Mouse (Mus musculus): ENCODE measurements at regions not wholly inside any gene's neighbourhood (a gene's known extent, or its start where the extent isn't known, plus 50 kb on each side); places are given as distances from the start of the nearest gene placed in this dataset.

- 72% methylated on average over 3 of the region's 3 CpGs for WGBS
- Histone ChIP-seq H3K9me3 (replicated peaks) (no peaks in the 10 kb centered on the region), H3K4me1 (peaks cover 6% of the 10 kb centered on the region; the same call in 1 of the 2 replicates), H3K36me3 (no peaks in the 10 kb centered on the region), H3K27me3 (ENCODE audit: low read depth, poor library complexity, severe bottlenecking) (no peaks in the 10 kb centered on the region), H3K4me3 (no peak overlapping the region), H3K27ac (replicated peaks) (no peak overlapping the region)
- DNase-seq (ENCODE audit: low spot score): no peak
Observed at GRCm38 (mm10) chr1:185519811-185520210, 65.2 kb downstream of the Slc30a10 start.

GRCm38 (mm10) chr1:185524020-185524419, 69.4 kb downstream of the Slc30a10 start:
- Histone ChIP-seq H3K27ac (replicated peaks) (no peak overlapping the region), H3K36me3 (no peaks in the 10 kb centered on the region), H3K4me1 (no peaks in the 10 kb centered on the region), H3K4me3 (no peak overlapping the region), H3K9me3 (replicated peaks) (no peaks in the 10 kb centered on the region; the same call in 1 of the 2 replicates), H3K27me3 (ENCODE audit: low read depth, poor library complexity, severe bottlenecking) (no peaks in the 10 kb centered on the region)
- 81% methylated on average over 10 of the region's 10 CpGs for WGBS
- DNase-seq (ENCODE audit: low spot score): no peak

GRCm38 (mm10) chr1:185533471-185533870, 78.8 kb downstream of the Slc30a10 start:
- no peaks in the 10 kb centered on the region for H3K36me3 ChIP-seq
- H3K4me1 ChIP-seq: no peaks in the 10 kb centered on the region
- no peak overlapping the region for H3K4me3 ChIP-seq
- H3K9me3 ChIP-seq (replicated peaks): no peaks in the 10 kb centered on the region
- 90% methylated on average over 5 of the region's 5 CpGs for WGBS
- no peak for DNase-seq (ENCODE audit: low spot score)
- H3K27me3 ChIP-seq (ENCODE audit: low read depth, poor library complexity, severe bottlenecking): no peaks in the 10 kb centered on the region
- no peak overlapping the region for H3K27ac ChIP-seq (replicated peaks)

- Histone ChIP-seq H3K36me3 (no peaks in the 10 kb centered on the region), H3K27me3 (ENCODE audit: low read depth, poor library complexity, severe bottlenecking) (no peaks in the 10 kb centered on the region), H3K4me3 (no peak overlapping the region), H3K27ac (replicated peaks) (no peak overlapping the region), H3K4me1 (no peaks in the 10 kb centered on the region), H3K9me3 (replicated peaks) (no peaks in the 10 kb centered on the region)
- DNase-seq (ENCODE audit: low spot score): no peak
- 83% methylated on average over 1 of the region's 1 CpGs for WGBS
Observed at GRCm38 (mm10) chr1:185534129-185534528, 79.5 kb downstream of the Slc30a10 start.

GRCm38 (mm10) chr1:185535321-185535720, 80.7 kb downstream of the Slc30a10 start:
- H3K27me3 ChIP-seq (ENCODE audit: low read depth, poor library complexity, severe bottlenecking): no peaks in the 10 kb centered on the region
- H3K36me3 ChIP-seq: no peaks in the 10 kb centered on the region
- DNase-seq (ENCODE audit: low spot score): no peak
- 87% methylated on average over 6 of the region's 6 CpGs for WGBS
- no peaks in the 10 kb centered on the region for H3K9me3 ChIP-seq (replicated peaks)
- H3K4me1 ChIP-seq: no peaks in the 10 kb centered on the region
- no peak overlapping the region for H3K27ac ChIP-seq (replicated peaks)
- no peak overlapping the region for H3K4me3 ChIP-seq

GRCm38 (mm10) chr1:185537236-185537635, 82.6 kb downstream of the Slc30a10 start:
- Histone ChIP-seq H3K4me1 (peaks cover 5% of the 10 kb centered on the region), H3K27me3 (ENCODE audit: low read depth, poor library complexity, severe bottlenecking) (no peaks in the 10 kb centered on the region), H3K36me3 (no peaks in the 10 kb centered on the region), H3K27ac (replicated peaks) (no peak overlapping the region), H3K4me3 (no peak overlapping the region), H3K9me3 (replicated peaks) (no peaks in the 10 kb centered on the region)
- no peak for DNase-seq (ENCODE audit: low spot score)
- 88% methylated on average over 4 of the region's 4 CpGs for WGBS

GRCm38 (mm10) chr1:185539458-185539857, 84.8 kb downstream of the Slc30a10 start:
- Histone ChIP-seq H3K9me3 (replicated peaks) (no peaks in the 10 kb centered on the region), H3K27me3 (ENCODE audit: low read depth, poor library complexity, severe bottlenecking) (no peaks in the 10 kb centered on the region), H3K4me1 (peaks cover 5% of the 10 kb centered on the region), H3K4me3 (no peak overlapping the region), H3K27ac (replicated peaks) (no peak overlapping the region), H3K36me3 (no peaks in the 10 kb centered on the region)
- 79% methylated on average over 1 of the region's 1 CpGs for WGBS
- no peak for DNase-seq (ENCODE audit: low spot score)

- no peaks in the 10 kb centered on the region for H3K36me3 ChIP-seq
- DNase-seq (ENCODE audit: low spot score): no peak
- no peaks in the 10 kb centered on the region for H3K9me3 ChIP-seq (replicated peaks)
- H3K4me1 ChIP-seq: no peaks in the 10 kb centered on the region; the same call in 1 of the 2 replicates
- H3K27ac ChIP-seq (replicated peaks): peak overlapping the region; percentile 55
- no peak overlapping the region for H3K4me3 ChIP-seq
- H3K27me3 ChIP-seq (ENCODE audit: low read depth, poor library complexity, severe bottlenecking): no peaks in the 10 kb centered on the region
Observed at GRCm38 (mm10) chr1:185546346-185546745, 91.7 kb downstream of the Slc30a10 start.

- Histone ChIP-seq H3K4me3 (no peak overlapping the region), H3K4me1 (peaks cover 11% of the 10 kb centered on the region; the same call in 1 of the 2 replicates), H3K36me3 (no peaks in the 10 kb centered on the region), H3K27ac (replicated peaks) (no peak overlapping the region), H3K9me3 (replicated peaks) (no peaks in the 10 kb centered on the region), H3K27me3 (ENCODE audit: low read depth, poor library complexity, severe bottlenecking) (no peaks in the 10 kb centered on the region)
- 77% methylated on average over 9 of the region's 9 CpGs for WGBS
- no peak for DNase-seq (ENCODE audit: low spot score)
Observed at GRCm38 (mm10) chr1:185572761-185573530, 118.3 kb downstream of the Slc30a10 start.

GRCm38 (mm10) chr1:185574978-185575377, 120.3 kb downstream of the Slc30a10 start:
- H3K9me3 ChIP-seq (replicated peaks): no peaks in the 10 kb centered on the region
- WGBS: 82% methylated on average over 4 of the region's 4 CpGs
- peaks cover 11% of the 10 kb centered on the region; the same call in 1 of the 2 replicates for H3K4me1 ChIP-seq
- no peaks in the 10 kb centered on the region for H3K36me3 ChIP-seq
- no peak overlapping the region for H3K27ac ChIP-seq (replicated peaks)
- no peak for DNase-seq (ENCODE audit: low spot score)
- H3K27me3 ChIP-seq (ENCODE audit: low read depth, poor library complexity, severe bottlenecking): no peaks in the 10 kb centered on the region
- H3K4me3 ChIP-seq: no peak overlapping the region

- Histone ChIP-seq H3K9me3 (replicated peaks) (no peaks in the 10 kb centered on the region), H3K4me3 (no peak overlapping the region), H3K36me3 (no peaks in the 10 kb centered on the region), H3K27me3 (ENCODE audit: low read depth, poor library complexity, severe bottlenecking) (no peaks in the 10 kb centered on the region), H3K4me1 (no peaks in the 10 kb centered on the region), H3K27ac (replicated peaks) (no peak overlapping the region)
- DNase-seq (ENCODE audit: low spot score): no peak
- WGBS: 89% methylated on average over 1 of the region's 1 CpGs
Observed at GRCm38 (mm10) chr1:185579824-185580223, 125.2 kb downstream of the Slc30a10 start.

GRCm38 (mm10) chr1:185585191-185585870, 130.7 kb downstream of the Slc30a10 start:
- no peaks in the 10 kb centered on the region for H3K27me3 ChIP-seq (ENCODE audit: low read depth, poor library complexity, severe bottlenecking)
- no peak overlapping the region for H3K4me3 ChIP-seq
- WGBS: 83% methylated on average over 6 of the region's 6 CpGs
- peaks cover 4% of the 10 kb centered on the region; the same call in 1 of the 2 replicates for H3K9me3 ChIP-seq (replicated peaks)
- H3K36me3 ChIP-seq: no peaks in the 10 kb centered on the region
- H3K27ac ChIP-seq (replicated peaks): no peak overlapping the region
- no peak for DNase-seq (ENCODE audit: low spot score)
- H3K4me1 ChIP-seq: no peaks in the 10 kb centered on the region

- H3K27me3 ChIP-seq (ENCODE audit: low read depth, poor library complexity, severe bottlenecking): no peaks in the 10 kb centered on the region
- H3K4me3 ChIP-seq: no peak overlapping the region
- no peak for DNase-seq (ENCODE audit: low spot score)
- 91% methylated on average over 13 of the region's 13 CpGs for WGBS
- no peak overlapping the region for H3K27ac ChIP-seq (replicated peaks)
- no peaks in the 10 kb centered on the region for H3K4me1 ChIP-seq
- no peaks in the 10 kb centered on the region for H3K36me3 ChIP-seq
- H3K9me3 ChIP-seq (replicated peaks): peaks cover 4% of the 10 kb centered on the region; the same call in 1 of the 2 replicates
Observed at GRCm38 (mm10) chr1:185587671-185588347, 133.2 kb downstream of the Slc30a10 start.
